Mouse (Mus musculus) intestine, postnatal 0 days (tissue): ENCODE data around the gene Fam69b. TPM values are rescaled to one million over a fixed set of nuclear protein-coding genes. Genes with fewer than 3 reads are reported as not detected.

Source experiments
- ATAC-seq: fragments of 200-750 bp; cut with Nextera tagmentation; 2 replicates; pipeline ENCODE4 v1.8.0; 2017; ENCODE audit warnings: mild to moderate bottlenecking, moderate TSS enrichment, moderate library complexity
- H3K27ac ChIP-seq: fragments of 300-500 bp; sonication (generic); 2 replicates; pipeline ENCODE4 v1.5.1; 2014; ENCODE audit warnings: mild to moderate bottlenecking, low read depth, low read length, moderate library complexity
- H3K27me3 ChIP-seq: fragments of 300-500 bp; sonication (generic); replicated peaks from 2 replicates; pipeline ENCODE4 v1.6.1; 2014; ENCODE audit warnings: low read length, mixed read lengths; ENCODE audit not compliant: control insufficient read depth, insufficient read depth
- H3K36me3 ChIP-seq: fragments of 300-500 bp; sonication (generic); 2 replicates; pipeline ENCODE4 v1.6.1; 2014; ENCODE audit warnings: mild to moderate bottlenecking, moderate library complexity; ENCODE audit not compliant: control insufficient read depth, insufficient read depth
- H3K4me1 ChIP-seq: fragments of 300-500 bp; sonication (generic); replicated peaks from 2 replicates; pipeline ENCODE4 v1.6.1; 2014; ENCODE audit warnings: antibody characterized with exemption, low read length, mixed read lengths; ENCODE audit not compliant: control insufficient read depth, insufficient read depth
- H3K4me2 ChIP-seq: fragments of 300-500 bp; sonication (generic); replicated peaks from 2 replicates; pipeline ENCODE4 v1.6.1; 2014; ENCODE audit warnings: low read depth, mild to moderate bottlenecking, moderate library complexity
- H3K4me3 ChIP-seq: fragments of 300-500 bp; sonication (generic); 2 replicates; pipeline ENCODE4 v1.5.1; 2014; ENCODE audit warnings: low read depth, low read length
- H3K9ac ChIP-seq: fragments of 300-500 bp; sonication (generic); 2 replicates; pipeline ENCODE4 v1.6.1; 2014; ENCODE audit warnings: mild to moderate bottlenecking, low read depth, low read length
- H3K9me3 ChIP-seq: fragments of 300-500 bp; sonication (generic); 2 replicates; pipeline ENCODE4 v1.6.1; 2016; ENCODE audit warnings: mixed run types; ENCODE audit not compliant: control insufficient read depth
- CTCF ChIP-seq: sonication (generic); IDR thresholded peaks from 2 replicates; pipeline ENCODE4 v1.5.1; 2016; ENCODE audit warnings: low read depth, mild to moderate bottlenecking, control low read depth, antibody characterized with exemption, moderate library complexity
- WGBS: fragments of 180-500 bp; shearing (Covaris S2); extraction: QIAGEN DNeasy Blood & Tissue Kit; methylation state at CpG from one replicate; pipeline ENCODE4 v1.1.7; 2014; 5-methylcytosine and 5-hydroxymethylcytosine counted together
- polyA plus RNA-seq: library from polyadenylated mRNA; unstranded; fragments of >200 nt; fragmentation: Nextera tagmentation; extraction: Ambion mirVana; gene quantifications from 2 replicates; pipeline ENCODE4 v1.2.1, GENCODE M21; 2015

Fam69b gene
- polyA plus RNA-seq, 1 experiment from 2014 or later: 6.9 TPM

- Histone ChIP-seq H3K27me3 (no peaks in the 10 kb centered on the region), H3K9ac (peak overlapping the region; percentile 85; the same call in 1 of the 2 replicates), H3K4me3 (peak overlapping the region; percentile 90), H3K36me3 (peaks cover 43% of the 10 kb centered on the region), H3K4me1 (0 out of 2 replicates have a peak, but pooled peaks cover 8% of the 10 kb centered on the region), H3K9me3 (no peaks in the 10 kb centered on the region), H3K27ac (peak overlapping the region; percentile 72), H3K4me2 (peak overlapping the region; percentile 75)
- peak; percentile 83 for TF ChIP-seq CTCF
- peak; percentile 55 for ATAC-seq
- 4% methylated on average over 8 of the region's 8 CpGs for WGBS
Observed at GRCm38 (mm10) chr2:26639083-26639482, 10.8 kb downstream of the Fam69b start.

- 5% methylated on average over 49 of the region's 49 CpGs for WGBS
- H3K36me3 ChIP-seq: peaks cover 34% of the 10 kb centered on the region
- H3K4me1 ChIP-seq: 0 out of 2 replicates have a peak, but pooled peaks cover 8% of the 10 kb centered on the region
- peak overlapping the region; percentile 72 for H3K27ac ChIP-seq
- H3K27me3 ChIP-seq: no peaks in the 10 kb centered on the region
- H3K9me3 ChIP-seq: no peaks in the 10 kb centered on the region
- ATAC-seq: peak; percentile 78
- H3K4me3 ChIP-seq: peak overlapping the region; percentile 90
- H3K9ac ChIP-seq: peak overlapping the region; percentile 85
- peak; percentile 98 for TF ChIP-seq CTCF
- peak overlapping the region; percentile 75 for H3K4me2 ChIP-seq
Observed at GRCm38 (mm10) chr2:26639838-26640830, 11.9 kb downstream of the Fam69b start.

GRCm38 (mm10) chr2:26641006-26641647 is 12.9 kb downstream of the Fam69b start:
- peaks cover 24% of the 10 kb centered on the region for H3K36me3 ChIP-seq
- H3K27ac ChIP-seq: 0 out of 2 replicates have a peak overlapping the region, but pooled peaks have one; percentile 62
- no peak for ATAC-seq
- no peak overlapping the region for H3K4me2 ChIP-seq
- H3K9me3 ChIP-seq: no peaks in the 10 kb centered on the region
- no peak overlapping the region for H3K9ac ChIP-seq
- no peak overlapping the region for H3K4me3 ChIP-seq
- H3K4me1 ChIP-seq: 0 out of 2 replicates have a peak, but pooled peaks cover 8% of the 10 kb centered on the region
- TF ChIP-seq CTCF: no peak
- no peaks in the 10 kb centered on the region for H3K27me3 ChIP-seq
- 78% methylated on average over 7 of the region's 7 CpGs for WGBS

- H3K4me1 ChIP-seq: 0 out of 2 replicates have a peak, but pooled peaks cover 4% of the 10 kb centered on the region
- H3K4me3 ChIP-seq: no peak overlapping the region
- H3K27me3 ChIP-seq: no peaks in the 10 kb centered on the region
- no peak overlapping the region for H3K4me2 ChIP-seq
- 55% methylated on average over 2 of the region's 2 CpGs for WGBS
- H3K27ac ChIP-seq: no peak overlapping the region
- no peak overlapping the region for H3K9ac ChIP-seq
- TF ChIP-seq CTCF: peak; percentile 75
- ATAC-seq: no peak
- no peaks in the 10 kb centered on the region for H3K36me3 ChIP-seq
- no peaks in the 10 kb centered on the region for H3K9me3 ChIP-seq
Observed at GRCm38 (mm10) chr2:26643942-26644341, 15.7 kb downstream of the Fam69b start.

- Histone ChIP-seq H3K9ac (no peak overlapping the region), H3K27ac (no peak overlapping the region), H3K4me3 (no peak overlapping the region), H3K4me1 (no peaks in the 10 kb centered on the region), H3K4me2 (no peak overlapping the region), H3K9me3 (no peaks in the 10 kb centered on the region), H3K27me3 (no peaks in the 10 kb centered on the region), H3K36me3 (no peaks in the 10 kb centered on the region)
- WGBS: 12% methylated on average over 3 of the region's 3 CpGs
- TF ChIP-seq CTCF: peak; percentile 100
- peak; percentile 89 for ATAC-seq
Observed at GRCm38 (mm10) chr2:26646643-26647293, 18.5 kb downstream of the Fam69b start.

- ATAC-seq: no peak
- Histone ChIP-seq H3K27ac (no peak overlapping the region), H3K4me3 (no peak overlapping the region), H3K4me2 (no peak overlapping the region), H3K27me3 (no peaks in the 10 kb centered on the region), H3K9ac (no peak overlapping the region), H3K4me1 (no peaks in the 10 kb centered on the region), H3K9me3 (no peaks in the 10 kb centered on the region), H3K36me3 (no peaks in the 10 kb centered on the region)
- TF ChIP-seq CTCF: no peak
- 30% methylated on average over 1 of the region's 1 CpGs for WGBS
Observed at GRCm38 (mm10) chr2:26654687-26655086, 26.4 kb downstream of the Fam69b start.
